Mouse (Mus musculus) thymus, postnatal 0 days (tissue): ENCODE data around the gene Ror1. TPM values are rescaled to one million over a fixed set of nuclear protein-coding genes. Genes with fewer than 3 reads are reported as not detected.

Experiments used
- DNase-seq: peaks from one replicate; pipeline ENCODE4 v3.0.0-alpha.2; 2015; ENCODE audit warnings: low spot score
- polyA plus RNA-seq: library from polyadenylated mRNA; unstranded; fragments of >200 nt; fragmentation: Nextera tagmentation; extraction: Ambion mirVana; gene quantifications from 2 replicates; pipeline ENCODE4 v1.2.1, GENCODE M21; 2015

The Ror1 gene
- polyA plus RNA-seq, 1 experiment from 2014 or later, result 2.6 TPM

DNA sequence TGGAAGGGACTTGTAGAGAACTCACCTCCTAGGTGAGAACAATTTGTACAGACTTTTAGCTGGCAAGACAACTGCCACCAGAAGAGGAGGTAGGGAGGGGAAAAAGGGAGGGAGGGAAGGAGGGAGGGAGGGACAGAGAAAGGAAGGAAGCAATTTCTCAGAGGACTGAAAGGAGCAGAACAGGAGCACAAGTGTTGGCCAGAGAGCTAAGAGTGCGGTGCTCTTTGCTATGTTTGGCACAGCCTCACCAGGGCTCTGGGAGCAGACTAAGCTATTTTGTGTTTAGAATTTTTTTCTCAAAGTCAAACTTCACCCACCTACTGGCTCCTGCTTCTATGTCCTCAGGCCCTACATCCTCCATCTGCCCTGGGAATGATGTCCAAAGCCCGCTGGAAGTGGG is 152.7 kb downstream of the Ror1 start:
- DNase-seq, result no peak

DNA sequence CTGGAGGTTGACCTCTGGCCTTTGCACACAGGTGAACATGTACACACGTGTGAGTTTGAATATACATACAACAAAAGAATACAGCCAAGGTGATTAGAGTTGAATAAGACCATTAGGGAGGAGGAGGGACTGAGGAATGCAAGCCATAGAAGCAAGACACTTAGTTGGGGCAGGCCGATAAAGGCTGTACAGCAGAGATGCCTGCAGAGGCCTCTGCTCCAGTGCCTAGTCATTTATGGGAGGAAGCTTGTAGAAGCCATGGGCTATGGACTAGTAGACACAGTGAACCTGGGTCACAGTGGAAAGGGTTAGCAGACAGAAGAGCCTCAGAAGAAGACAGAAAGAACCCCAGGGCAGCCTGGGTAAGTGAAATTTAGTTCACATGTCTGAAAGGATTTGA is 155.7 kb downstream of the Ror1 start:
- DNase-seq, result no peak

DNA sequence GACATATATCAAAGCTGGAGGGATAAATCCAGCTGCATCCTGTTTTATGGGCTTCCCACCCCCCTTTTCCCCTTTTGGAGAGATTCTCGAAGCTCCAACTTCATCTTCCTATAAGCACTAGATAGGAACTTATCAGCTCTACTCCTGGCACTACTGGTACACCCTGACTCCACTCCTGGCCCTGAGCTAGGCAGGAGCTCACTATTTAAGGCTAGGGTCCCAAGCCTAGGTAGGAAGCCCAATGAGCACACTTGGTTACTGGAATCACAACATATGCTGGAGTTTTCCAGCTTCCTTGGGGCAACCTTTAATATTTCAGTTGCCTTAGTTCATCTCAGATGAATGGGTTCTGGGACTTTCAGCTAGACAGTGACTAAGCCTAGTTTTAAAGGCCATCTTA is 156.5 kb downstream of the Ror1 start:
- DNase-seq, result no peak

DNA sequence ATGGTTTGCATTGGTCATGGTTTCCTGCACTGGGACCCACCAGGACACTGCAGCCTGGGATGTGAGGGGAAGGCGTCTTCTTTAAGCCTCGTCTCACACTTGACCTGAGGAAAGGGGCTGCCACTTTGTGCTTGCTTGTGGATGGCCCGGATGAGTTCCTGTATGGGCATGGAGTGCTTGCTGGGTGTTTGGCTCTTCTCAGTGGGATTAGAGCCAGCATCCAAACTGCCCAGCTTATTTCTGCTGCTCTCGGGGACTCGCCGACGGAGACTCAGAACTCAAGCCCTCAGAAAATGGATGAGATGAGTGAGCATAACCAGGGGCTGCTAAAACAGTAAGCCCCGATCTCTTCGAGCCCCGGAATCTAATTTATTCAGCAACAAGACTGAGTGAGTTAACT is 157.1 kb downstream of the Ror1 start:
- DNase-seq, result no peak

DNA sequence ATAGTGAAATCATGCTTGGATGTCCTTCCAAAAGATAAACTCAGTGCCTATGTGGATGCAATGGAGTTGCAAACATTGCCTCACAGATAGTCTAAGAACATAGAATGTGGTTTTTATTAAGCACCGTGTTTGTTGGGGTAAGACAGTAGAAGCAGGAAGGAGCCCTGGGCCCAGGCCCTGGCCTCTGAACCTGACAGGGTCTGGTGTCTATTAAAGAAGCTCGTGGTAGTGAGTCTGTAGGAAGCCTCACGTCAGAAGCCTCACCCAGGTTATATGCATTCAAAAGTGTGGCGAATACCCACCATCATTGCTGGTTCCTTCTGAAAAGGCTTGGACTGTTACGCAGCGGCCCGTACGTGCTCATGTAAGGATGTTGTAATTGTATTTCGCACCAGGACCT is 157.8 kb downstream of the Ror1 start:
- no peak for DNase-seq

DNA sequence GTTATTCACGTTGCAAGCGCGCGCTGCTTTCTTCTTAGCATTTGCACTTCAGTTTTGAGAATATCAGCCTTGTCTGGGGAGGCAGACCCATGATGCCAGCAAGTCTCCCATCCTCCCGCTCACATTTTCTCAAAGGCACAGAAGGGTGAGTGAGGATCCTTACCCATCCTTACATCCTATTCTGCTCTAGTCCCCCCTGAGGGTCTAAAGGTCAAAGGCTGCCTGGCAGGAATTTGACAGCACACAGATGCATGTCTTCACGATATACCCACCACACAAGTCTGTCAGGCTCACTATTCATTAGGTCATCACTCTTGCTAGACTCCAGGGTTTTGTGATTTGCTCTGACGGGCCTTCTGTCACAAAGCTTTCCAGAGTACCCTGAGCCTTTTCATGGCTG is 158.2 kb downstream of the Ror1 start:
- DNase-seq, result no peak

DNA sequence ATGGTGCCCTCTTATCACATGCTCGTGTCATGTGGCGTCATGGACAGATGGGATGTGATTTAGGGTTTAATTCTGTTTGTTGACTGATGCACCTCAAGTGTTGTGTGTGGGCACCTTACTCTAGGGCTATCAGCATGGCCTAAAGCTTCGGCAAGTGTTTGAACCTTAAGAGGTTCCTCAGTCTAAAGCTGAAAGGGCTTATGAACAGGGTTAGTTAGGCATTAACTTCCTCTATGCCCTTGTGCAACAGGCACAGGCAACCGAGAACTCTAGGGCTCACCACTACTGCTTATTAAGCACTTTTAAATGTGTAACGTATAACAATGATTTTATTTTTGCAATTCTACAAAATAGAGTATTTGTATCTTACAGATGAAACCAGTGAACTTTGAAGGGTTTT is 162.9 kb downstream of the Ror1 start:
- no peak for DNase-seq

DNA sequence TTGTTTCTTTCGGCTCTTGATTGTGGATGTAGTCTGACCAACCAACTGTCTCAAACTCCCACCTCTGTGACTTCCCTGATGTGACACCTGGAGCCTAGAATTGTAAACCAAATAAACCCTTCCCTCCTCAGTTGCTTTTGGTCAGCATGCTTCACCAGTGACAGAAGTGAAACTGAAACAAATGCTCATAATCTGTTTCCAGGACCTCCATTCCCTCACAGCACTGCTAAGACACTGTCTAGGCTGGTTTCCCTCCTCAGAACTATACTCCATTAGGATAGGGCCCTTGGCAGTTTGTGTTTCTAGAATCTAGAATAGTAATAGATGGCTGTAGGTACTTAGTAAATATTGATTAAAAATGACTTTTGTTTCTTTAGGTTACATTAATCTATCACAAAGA is 168.3 kb downstream of the Ror1 start:
- DNase-seq, result no peak

DNA sequence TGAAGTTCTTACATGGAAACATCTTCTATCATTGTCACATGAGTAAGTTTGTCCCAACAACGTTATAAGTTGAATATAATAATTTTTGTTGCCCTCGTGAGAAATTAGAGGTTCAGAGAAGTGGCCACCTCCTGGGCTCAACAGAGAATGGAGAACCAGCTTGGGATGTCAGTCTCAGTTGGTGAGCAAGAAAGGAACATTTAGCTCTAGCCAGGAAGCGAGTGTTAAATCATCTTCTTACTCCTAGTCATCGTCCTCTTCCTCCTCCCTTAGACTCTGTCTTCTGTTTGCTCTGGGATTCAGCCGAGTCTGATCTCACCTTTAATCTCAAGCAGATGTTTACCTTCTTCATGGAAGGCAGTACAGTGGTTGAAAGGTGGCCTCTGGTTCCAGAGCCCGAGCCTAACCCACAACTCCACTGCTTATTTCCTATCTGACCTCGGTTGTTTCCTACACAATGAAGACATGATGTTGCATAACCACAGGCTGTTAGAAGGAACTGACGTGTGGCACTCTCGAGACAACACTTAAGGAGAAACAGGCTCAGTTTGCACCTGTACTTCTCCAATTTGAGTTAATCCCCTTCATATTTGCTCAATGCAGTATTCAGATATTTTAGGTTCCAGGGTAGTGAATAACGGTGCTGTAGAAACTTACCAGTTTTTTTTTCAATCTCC is 175.6 kb downstream of the Ror1 start:
- no peak for DNase-seq

DNA sequence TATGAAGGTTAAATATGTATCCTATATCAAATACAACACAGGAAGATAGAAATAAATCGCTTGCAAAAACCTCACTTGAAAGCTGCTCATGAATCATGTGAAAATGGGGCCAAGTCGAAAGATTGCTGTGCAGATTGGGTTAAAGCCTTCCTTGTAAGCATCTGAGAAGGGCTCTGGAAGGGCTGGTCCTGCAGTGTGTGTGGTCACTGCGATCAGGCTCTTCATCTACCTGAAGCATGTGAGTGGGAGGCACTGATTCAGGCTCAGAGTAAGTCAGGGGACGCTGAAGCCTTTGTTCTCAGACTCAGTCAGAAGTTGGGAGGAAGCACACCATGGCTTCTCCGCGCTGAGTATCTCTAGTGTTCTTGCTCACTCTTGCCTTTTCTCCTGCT is 176.1 kb downstream of the Ror1 start:
- DNase-seq, result no peak

DNA sequence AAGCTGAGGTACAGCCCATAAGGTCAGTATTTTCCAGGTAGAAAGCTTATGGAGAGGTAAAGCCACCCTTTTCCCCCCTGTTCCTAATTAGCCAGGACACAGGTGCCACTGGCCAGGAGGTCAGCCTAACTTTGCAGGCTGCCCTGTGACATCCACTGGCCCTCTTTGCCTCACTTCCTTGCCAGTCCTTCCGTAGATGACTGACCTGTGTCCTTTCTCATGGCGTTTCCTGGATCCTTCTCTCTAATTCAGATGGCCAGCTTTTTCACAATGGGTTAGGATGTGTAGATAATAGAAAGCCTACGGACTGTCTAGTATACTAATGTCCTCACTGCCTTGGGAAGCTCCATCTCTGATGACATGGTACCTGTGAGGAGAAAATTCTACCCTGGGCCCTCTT is 177.8 kb downstream of the Ror1 start:
- DNase-seq, result no peak

DNA sequence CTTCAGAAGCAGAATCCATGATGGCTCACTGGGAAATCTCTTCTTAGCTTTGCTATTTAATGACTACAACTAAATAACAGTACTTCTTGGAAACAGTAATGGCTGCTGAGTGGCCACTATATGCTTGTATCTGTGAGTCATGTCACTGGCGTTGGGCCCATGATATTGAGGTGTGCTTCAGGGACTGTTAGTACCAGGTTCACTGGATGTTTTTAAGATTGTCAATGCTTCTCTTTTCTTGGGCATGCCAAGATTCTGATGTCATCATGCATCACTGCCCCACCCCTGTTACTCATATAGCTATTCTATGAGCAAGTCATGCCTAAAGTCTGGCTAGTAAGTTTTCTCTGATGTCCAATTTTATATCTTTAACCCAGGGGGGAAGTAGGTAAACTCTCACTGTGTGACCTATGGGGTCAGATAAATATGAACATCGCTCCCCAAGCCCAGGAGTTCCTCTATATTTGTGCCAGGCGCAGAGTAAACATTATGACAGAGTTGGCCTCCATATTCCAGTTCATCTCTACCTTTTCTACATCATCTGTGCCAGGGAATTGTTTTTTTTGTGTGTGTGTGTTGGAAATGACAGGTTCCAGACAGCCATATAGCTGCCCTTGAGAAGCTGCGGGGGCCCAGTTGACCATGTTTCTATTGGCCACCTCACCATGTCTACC is 178.4 kb downstream of the Ror1 start:
- no peak for DNase-seq

DNA sequence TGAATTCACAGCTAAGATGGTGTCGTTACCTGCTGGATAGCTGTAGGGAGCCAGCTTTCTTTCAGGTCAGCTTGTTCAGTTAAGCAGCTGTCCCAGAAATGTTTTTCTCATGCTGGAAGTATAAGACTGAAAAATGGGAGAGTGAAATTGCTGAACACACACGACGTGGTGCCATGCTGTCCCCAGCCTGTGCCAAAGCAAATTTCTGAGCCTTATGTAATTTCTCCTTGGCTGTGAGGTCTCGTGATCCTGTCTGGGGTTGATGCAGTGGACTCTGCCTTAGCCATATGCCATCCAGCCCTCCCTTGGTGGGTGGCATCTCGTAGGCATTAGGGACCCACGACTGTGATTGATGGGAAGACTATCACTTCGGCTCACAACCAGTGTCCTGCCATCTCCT is 180.9 kb downstream of the Ror1 start:
- DNase-seq, result no peak

DNA sequence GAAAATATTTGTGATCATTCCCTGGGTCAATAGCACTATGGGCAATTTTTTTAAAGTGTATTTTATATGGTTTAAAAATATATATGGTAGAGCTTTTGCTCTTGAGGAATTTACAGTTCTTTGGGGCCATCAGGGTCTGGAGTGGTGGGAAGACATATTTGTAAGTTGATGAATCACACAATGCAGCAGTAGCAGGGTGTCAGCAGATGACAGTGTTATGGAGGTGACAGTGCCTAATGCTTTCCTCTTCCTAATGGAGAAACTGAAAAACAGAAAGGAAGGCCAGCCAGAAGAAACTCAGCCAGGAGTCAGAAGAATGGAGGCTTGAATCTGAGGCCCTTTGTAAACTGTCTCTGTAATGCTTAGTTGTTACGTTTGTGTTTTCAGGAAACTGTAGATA is 181.4 kb downstream of the Ror1 start:
- DNase-seq, result no peak

DNA sequence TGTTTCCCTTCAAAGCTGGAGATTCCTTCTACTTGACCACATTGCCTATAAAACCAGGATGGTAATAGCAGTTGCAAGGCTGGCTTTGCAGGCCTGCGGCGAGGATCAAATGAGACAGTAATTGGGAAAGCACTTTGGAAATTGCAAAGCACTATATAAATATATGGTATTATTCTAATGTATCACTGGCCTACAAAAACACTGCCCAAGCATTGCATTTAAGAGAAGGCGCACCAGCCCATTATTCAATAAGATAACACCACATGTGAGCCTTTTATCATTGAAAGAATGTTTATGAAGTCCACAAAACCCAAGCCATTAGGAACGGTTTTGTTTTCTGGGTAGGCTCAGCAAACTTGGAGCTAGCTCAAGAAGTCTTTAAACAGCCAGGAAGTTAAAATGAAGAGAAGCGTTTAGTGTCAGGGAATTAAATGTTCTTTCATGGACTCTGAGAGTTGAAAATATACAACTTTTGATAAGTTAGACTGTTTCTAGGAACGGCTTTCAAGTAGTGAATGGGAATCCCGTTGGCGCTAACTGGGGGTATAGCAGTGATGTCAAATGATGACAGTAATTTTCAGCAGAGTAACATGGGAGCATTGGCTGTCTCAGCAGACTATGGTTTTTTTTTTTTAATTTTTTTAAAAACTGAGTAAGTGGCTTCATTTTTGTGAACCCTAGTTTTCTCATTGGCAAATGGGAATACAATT is 187.7 kb downstream of the Ror1 start:
- no peak for DNase-seq

DNA sequence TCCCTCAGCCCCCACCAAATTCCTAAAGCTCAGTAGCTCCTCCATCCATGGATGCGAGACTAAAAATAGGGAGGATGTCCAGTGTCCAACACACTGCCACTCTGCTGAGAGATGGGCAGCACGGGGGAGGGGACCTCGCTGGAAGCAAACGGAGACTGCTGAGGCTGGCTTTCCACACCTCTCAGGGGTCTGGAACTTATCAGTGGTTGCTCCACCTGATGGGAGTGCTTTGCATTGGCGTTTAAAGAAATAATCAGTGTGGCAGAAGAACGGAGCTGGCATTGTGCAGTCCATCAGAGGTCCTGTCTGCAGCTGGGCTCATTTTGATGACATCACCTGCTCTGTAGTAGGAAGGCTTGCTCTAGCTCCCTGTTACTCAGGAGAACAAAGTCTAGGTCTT is 188.9 kb downstream of the Ror1 start:
- DNase-seq, result no peak

DNA sequence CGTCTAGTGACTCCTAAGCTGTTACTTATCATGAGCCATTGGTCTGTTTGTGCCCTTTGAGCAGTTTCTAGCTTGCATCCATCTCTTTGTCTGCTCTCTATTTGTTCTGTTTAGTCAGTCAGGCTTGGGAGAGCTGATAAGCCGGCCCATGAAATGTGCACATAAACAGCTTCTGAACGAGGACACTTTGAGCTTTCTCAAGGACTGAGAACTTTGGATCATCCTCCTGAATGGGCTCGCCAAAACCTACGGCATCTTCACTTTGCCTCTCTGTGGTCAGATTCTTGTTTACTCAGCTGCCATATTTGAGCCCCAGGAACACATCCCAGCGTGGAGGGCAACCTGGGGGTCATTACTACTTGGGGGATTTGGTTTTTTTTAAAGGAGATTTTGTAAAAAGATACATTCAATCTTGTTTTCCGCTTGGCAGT is 190.5 kb downstream of the Ror1 start:
- no peak for DNase-seq

DNA sequence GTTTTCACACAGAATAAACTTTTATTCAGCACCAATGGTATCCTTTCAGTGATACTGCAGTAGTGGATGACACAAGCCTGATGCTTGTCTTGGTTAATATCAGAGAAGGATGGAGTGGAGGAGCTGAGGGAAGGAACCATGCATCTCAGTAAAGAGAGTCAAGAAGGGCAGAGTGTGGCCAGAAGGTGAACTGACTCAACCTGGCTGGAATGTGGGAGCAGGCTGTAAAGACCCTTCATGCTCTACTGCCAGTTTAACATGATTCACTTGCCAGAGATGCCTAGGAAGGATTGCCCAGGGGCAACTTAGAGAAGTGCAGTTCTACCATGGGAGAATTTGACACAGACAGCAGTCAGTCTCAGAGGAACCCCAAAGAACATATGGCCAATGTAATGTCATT is 191.2 kb downstream of the Ror1 start:
- no peak for DNase-seq

DNA sequence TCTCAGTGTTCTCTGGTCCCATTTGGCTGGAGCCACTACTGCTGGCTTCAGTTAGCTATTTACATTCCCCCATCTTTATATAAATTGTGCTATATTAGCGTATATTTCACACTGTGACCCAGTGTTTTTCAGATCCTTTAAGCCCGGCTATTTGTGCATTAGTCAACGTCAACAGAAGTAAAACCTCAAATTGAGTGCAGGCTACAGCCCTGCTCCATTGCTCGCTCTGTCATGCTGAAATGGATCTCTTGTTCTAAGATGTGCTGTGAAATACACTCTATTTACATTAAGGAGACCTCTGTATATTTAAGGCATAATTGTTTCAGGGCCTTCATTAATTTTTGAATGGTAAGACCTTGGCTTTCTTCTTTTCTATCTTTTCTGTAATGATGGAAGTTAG is 192.2 kb downstream of the Ror1 start:
- DNase-seq, result no peak

DNA sequence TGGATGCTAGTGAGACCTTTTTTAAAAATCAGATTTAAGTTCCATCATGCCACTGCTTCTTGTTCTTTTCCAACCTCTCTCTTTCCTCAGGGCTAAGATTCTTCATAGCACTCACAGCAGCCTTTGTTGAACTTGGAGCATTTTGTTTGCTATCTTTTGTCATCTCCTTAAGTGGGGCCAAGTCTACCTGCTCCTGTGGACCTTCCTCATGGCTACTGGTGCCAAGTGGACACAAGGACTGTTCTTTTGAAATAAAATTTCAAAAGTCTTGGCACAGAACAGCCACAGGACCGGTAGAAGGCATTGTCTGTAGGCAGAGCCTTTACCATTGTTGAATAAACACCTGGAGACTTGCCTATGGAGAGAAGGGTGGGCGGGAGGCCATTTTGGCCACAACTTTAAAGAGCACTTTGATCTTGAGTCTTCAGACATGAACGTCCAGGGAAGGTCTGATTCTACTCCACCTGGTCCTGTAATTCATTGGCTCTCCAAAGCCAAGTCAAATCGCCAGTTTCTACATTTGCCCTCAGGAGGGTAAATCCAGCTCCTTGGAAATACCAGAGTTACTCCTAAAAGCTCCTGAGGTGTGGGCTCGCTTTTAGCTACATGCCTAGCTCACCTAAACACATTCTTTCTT is 195.5 kb downstream of the Ror1 start:
- no peak for DNase-seq

DNA sequence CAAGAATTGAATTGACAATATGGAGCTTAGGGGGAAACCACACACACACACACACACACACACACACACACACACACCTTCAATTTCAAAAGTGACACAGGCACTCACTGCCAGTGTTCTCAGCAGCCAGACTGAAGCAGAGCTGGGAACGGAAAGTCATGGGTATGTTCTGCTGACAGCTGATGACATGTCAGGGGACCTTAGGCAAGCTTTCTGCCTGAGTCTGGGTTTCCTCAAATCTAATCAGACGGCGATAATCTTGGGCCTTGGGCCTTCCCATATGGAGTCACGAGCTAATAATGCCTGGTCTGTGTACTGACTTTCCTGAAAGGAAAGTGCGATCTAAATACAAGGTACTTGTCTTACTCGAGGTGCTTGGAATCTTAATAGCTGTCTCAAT is 202.1 kb downstream of the Ror1 start:
- DNase-seq, result no peak

DNA sequence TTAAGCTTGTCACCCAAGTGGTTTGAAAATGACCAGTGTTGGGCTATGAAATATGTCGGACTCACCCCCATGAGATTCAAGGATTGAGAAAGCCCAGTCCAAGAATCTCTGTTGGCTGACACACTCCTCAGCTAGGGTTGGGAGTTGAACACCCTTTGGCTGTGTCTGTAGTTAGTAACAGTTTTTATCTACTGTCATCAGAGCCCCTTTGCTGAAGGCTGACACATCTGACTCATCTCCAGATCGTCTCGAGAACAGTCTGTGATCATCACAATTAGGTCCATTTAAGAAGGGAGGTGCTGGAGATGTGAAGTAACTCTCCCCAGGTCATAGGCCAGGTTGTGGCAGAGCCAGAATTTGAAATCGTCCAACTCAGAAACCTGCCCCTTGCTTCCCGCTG is 203.0 kb downstream of the Ror1 start:
- no peak for DNase-seq
